Mouse (Mus musculus) hematopoietic stem cell, adult 5-6 weeks (primary cell): Measurements from ENCODE around the gene Hoxb8. TPM values are rescaled to one million over a fixed set of nuclear protein-coding genes. Genes with fewer than 3 reads are reported as not detected.
A peak's percentile ranks its signal among the peaks of the same experiment; 100 is the strongest.

ENCODE experiments used
- ATAC-seq, 2 experiments: fragments of 125-278 bp in 1 of 2; replicated peaks in 1 of 2; 2 replicates each; pipeline ENCODE4 v1.8.0; 2016 to 2017; ENCODE audit warnings: inconsistent platforms in 2 of 2, mild to moderate bottlenecking in 2 of 2, moderate number of reproducible peaks in 2 of 2, low read depth in 1 of 2, moderate TSS enrichment in 1 of 2; ENCODE audit not compliant: low FRiP score in 2 of 2, poor library complexity in 2 of 2, severe bottlenecking in 2 of 2, insufficient read depth in 1 of 2, low TSS enrichment in 1 of 2
- total RNA-seq: library from RNA; stranded (forward); fragments of 172-1452, 232-1000 nt; gene quantifications from 2 replicates; pipeline ENCODE4 v1.2.3, GENCODE M21; 2017

Gene Hoxb8
- total RNA-seq, 1 experiment from 2014 or later = not detected

DNA sequence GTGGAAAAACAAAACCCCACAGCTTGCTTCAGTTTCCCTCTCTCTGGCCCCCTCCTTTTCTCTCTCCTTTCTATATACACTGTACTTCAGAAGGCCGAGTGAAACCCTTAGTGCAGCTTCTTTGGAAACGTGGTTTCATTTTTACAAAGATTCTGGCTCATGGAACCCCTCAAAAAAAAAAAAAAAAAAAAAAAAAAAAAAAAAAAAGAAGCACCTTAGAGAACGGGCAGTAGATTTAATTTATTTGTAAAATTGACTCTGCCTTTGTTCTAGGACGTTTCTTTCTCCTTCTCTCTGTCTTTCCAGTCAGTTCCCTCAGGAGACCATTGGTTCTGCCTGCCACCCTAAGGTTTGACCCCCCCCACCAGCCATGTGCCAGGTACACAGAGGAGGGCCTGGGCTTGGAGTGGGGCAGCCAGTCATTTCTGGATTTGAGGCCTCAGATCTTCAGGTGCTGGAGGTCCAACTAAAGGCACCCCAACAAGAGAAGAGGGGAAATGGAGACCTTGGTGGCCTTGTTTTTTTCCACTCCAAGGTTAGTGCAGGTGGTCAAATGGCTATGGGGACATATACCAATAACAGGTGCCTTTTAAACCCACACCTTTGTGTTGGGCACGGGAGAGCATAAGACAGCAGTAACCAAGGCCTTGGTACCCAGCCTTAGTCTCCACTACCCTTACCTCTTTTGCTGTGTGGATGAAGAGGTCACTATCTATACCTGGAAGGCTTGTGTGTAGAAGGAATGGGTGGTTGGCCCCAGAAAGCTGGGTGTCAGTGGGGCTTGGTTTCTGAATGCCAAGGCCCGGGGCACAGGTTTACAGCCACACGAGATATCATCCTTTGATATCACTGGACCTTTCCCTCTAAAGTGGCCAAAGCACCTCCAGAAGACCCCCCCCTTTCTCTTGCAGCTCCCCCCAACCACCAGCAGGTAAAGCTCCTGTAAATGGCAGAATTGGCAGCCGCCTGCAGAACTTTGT lies 1.0 kb upstream of the Hoxb8 start:
- ATAC-seq = no peak

DNA sequence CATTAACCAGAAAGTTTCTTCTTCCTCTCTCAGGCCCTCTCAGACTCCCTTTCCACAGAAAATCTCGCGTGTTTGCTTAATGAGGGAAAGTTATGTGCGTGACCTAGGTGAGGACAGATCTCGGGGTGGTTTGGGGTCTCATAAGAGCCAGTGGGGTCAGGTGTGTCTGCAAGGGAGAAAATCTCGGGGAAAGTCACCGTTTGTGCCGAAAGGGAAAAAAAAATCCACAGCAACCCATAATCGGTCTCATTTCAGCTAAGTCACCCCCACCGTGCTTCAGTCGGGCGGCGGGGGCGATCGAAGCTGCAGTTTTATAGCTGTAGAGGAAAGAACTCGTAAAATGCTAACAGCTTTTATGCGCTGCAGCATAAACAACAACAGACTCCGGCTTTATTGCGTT lies 309 bp upstream of the Hoxb8 start:
- ATAC-seq = no peak

DNA sequence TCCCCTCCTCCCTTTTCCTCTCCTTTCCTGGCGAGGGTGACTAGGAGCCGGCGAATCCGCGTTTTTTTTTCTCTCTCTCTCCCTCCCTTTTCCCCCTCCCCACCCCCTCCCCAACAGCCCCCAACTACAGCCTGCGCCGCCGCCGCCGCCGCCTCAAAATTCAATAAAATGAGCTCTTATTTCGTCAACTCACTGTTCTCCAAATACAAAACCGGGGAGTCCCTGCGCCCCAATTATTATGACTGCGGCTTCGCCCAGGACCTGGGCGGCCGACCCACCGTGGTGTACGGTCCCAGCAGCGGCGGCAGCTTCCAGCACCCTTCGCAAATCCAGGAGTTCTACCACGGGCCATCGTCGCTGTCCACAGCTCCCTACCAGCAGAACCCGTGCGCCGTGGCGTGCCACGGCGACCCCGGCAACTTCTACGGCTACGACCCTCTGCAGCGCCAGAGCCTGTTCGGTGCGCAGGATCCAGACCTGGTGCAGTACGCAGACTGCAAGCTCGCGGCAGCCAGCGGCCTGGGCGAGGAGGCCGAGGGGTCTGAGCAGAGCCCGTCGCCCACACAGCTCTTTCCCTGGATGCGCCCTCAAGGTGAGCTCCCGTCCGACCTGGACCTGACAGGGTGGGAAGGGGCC lies 1.2 kb downstream of the Hoxb8 start:
- ATAC-seq = no peak

DNA sequence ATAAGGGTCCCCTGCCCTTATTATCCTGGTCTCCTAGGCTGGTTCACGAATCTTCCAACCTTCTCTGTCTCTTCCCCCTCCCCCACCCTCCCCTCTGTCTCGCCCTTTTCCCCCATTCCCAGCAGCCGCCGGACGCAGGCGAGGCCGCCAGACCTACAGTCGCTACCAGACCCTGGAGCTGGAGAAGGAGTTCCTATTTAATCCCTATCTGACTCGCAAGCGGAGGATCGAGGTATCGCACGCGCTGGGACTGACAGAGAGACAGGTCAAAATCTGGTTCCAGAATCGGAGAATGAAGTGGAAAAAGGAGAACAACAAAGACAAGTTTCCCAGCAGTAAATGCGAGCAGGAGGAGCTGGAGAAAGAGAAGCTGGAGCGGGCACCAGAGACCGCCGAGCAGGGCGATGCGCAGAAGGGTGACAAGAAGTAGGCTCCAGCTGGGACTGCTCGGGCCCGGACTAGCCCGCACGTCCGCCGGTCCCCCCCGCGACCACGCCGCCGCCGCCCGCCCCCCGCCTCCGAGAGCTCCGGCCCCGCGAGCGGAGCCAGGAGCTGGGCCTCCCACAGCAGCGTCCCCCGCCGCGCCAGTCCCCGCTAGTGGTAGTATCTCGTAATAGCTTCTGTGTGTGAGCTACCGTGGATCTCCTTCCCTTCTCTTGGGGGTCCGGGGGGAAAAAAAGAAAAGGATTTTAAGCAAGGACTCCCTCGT lies 2.5 kb downstream of the Hoxb8 start:
- ATAC-seq = peak; percentile 47 to 56; a peak in 2 of 4 replicates

DNA sequence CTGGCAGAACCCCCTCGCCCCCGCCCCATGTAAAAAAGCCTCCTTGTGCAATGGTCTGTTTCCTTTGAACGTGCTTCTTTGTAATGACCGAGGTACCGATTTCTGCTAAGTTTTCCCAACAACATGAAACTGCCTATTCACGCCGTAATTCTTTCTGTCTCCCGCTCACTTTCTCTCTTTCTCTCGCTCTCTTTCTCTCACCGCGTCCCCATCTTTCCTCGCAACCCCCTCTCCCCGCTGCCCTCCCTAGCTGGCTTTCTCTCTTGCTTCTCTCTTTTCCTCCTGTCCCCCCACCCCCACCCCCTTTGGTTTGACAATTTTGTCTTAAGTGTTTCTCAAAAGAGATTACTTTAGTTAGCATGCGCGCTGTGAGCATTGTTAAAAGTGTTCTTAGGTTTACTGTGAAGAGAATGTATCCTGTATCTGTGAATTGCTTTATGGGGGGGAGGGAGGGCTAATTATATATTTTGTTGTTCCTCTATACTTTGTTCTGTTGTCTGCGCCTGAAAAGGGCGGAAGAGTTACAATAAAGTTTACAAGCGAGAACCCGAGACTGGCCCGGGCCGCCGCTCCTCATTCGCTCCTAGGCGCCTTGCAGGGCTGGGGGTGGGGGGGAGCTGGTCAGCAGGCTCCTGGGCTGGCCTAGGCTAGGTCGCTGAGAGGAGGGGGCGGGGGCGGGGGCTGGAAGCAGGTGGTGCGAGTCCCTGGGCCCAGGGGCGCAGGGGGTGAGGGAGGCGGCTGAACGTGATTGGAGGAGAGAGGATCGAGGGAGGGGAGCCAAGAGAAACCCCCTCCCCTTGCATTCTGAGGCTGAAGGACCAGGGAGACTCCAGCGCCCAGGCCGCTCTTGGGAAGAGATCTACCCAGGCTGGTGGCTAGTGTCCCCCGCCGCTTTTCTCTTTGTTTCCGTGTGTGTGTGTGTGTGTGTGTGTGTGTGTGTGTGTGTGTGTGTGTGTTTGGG lies 3.3 kb downstream of the Hoxb8 start:
- no peak for ATAC-seq

DNA sequence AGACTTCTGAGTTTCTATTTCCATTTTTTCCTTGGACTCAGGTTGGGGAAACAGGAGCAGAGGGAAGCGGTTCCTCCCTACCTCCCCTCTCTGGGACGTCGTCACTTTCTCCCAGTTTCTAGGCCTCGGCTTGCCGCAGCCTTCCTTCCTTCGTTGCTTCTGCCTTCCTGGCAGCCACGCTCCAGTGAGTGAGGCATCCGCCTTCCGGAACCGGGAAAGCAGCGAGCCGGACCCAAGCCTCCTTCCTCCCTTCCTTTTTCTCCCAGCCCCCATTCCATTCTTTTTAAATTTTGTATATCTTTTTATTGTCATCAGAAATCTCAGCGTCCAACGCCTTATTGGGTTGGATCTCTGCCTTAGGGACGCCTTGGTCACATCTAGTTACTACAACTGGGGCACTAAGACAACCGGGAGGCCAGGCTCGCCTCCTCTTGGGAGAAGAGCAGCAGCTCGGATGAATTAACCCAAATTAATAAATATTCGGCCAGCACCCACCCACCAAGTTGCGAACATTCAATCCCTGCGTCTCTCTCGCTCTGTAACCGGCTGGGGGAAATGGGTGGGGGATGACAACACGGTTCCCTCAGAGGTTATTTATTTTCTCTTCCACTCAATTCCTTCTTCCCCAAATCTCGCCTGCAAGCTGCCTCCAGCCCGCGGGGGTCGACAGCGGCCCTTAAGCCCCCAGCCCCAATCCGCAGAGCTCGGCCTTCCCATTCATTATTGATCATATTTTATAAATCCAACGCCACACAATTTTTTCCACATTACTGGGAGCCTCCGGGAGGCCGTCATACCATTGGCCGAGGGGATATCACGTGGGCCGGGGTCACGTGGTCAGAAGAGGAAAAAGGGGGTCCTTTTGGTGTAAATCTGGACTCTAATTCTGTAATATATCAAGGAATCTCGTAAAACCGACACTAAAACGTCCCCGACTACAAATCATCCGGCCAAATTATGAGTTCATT lies 4.3 kb downstream of the Hoxb8 start, which contains the start of gene Hoxb7:
Hoxb7 (plus strand) TSS at position 853 of the 968 bp plus-strand sequence.
- ATAC-seq = no peak

DNA sequence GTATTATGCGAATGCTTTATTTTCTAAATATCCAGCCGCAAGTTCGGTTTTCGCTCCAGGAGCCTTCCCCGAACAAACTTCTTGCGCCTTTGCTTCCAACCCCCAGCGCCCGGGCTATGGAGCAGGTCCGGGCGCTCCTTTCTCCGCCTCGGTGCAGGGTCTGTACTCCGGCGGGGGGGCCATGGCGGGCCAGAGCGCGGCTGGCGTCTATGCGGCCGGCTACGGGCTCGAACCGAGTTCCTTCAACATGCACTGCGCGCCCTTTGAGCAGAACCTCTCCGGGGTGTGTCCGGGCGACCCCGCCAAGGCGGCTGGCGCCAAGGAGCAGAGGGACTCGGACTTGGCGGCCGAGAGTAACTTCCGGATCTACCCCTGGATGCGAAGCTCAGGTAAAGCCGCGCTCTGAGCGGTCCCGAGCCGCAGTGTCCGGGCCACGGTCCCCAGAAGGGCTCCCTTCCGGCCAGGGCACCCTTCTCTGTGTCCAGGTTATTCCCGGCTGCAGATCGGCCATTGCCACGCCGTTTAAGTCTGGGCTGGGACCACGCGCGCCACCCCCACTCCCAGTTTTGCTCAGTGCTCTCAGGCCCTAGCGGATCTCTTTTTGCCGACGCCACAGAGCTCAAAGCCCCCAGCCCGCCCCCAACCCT lies 5.2 kb downstream of the Hoxb8 start:
- no peak for ATAC-seq

DNA sequence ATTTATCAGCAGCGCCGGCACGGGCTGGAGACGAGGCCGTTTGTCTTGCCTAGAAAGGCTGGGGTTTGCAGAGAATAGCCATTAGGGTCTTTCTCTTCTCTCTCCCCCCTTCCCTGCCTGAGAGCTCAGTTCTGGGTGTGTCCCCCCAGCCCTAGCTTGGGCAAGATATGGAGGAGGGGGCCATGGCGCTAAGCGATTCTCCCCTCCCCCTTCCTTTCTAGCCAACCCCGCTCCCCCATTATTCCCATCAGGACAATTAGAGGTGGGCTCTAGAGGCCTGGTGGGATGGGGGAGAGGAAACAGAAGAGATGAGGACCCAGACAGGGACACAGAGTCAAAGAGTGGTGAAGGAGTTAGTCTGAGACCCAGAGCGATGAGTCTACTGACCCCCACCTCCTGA lies 5.7 kb downstream of the Hoxb8 start:
- no peak for ATAC-seq

DNA sequence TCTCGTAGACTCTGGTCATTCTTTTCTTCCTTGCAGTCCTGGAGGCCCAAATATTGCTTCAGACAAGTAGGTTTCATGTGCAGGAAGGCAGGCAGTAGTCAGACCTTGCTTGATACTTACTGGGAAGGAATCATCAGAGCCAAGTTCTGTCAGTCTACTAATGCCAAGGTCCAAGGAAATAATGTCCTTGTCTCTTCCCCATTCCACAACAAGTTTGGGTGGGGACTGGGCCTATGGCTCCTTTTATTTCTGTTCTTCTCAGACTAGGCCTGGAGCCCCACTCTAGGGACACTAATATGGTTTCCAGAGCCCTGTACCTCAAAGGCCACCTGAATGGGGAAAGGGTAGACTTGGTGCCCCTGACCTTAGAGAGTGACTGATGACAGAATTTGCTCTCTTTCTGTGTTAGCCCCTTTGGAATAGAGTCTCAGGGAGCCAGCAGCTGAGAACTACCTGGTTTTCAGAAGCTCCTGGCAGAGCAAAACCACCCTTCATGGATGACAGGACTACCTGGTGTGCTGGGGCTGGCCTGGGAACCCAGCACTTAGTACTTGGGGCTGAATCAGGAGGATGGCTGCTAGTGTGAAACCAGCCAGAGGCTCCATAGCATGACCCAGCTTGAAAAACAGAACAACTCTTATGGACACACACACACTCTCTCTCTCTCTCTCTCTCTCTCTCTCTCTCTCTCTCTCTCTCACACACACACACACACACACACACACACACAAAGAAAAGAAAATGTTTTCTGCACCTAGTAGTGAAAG lies 6.9 kb downstream of the Hoxb8 start:
- ATAC-seq = no peak

DNA sequence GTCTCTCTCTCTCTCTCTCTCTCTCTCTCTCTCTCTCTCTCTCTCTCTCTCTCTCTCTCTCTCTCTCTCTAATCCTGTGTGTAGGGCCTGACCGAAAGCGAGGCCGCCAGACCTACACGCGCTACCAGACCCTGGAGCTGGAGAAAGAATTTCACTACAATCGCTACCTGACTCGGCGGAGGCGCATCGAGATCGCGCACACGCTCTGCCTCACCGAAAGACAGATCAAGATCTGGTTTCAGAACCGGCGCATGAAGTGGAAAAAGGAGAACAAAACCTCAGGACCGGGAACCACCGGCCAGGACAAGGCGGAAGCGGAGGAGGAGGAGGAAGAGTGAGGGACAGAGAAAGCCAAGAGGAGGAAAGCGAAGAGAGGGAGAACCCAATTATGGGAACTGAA lies 7.6 kb downstream of the Hoxb8 start:
- ATAC-seq = no peak

DNA sequence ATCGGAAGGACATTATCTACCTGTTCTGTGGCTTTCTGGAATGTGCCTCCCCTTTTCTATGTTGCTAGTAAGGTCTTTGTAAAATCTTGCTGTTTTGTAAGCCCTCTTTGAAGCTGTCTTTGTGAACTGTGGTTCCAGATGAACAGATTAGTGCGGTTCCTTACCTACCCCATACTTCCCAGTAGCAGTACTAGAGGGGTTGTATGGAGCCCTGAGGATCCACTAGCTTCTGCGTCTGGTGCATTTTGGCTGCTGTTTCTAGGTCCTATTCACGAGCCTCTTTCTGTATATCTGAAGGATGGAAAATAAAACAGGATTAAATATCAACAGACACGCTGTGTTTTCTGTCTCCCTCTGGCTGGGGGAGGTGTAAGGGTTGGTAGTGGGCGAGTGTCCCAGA lies 8.1 kb downstream of the Hoxb8 start:
- no peak for ATAC-seq

DNA sequence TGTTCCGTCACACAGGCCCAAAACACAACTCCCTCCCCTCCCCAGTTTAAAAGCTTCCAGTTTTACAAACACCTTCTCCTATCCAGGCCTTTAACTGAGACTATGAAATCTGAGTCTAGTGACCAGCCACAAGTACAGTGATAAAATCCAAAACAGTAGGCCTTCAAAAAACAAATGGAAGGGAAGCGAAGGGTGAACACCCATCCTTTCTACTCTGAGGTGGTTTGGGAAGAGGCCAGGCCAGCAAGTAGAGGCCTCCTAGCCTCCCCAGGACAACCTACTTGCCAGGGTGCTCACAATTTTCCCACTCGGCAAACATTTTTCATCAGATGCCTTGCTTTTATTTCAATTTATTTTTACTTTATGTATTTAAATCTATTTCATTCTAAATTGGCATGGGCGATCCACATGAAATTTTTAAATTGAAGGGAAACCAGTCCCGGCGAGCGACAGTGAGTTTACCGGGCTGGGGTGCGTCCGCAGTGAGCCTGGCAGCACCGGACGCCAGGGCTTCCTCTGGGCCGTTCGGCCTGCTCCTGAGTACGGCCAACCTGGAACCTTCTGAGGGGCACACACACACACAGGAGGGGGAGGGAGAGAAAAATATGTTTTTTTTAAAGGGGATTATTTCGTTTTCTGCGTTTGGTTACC lies 9.1 kb downstream of the Hoxb8 start:
- no peak for ATAC-seq

DNA sequence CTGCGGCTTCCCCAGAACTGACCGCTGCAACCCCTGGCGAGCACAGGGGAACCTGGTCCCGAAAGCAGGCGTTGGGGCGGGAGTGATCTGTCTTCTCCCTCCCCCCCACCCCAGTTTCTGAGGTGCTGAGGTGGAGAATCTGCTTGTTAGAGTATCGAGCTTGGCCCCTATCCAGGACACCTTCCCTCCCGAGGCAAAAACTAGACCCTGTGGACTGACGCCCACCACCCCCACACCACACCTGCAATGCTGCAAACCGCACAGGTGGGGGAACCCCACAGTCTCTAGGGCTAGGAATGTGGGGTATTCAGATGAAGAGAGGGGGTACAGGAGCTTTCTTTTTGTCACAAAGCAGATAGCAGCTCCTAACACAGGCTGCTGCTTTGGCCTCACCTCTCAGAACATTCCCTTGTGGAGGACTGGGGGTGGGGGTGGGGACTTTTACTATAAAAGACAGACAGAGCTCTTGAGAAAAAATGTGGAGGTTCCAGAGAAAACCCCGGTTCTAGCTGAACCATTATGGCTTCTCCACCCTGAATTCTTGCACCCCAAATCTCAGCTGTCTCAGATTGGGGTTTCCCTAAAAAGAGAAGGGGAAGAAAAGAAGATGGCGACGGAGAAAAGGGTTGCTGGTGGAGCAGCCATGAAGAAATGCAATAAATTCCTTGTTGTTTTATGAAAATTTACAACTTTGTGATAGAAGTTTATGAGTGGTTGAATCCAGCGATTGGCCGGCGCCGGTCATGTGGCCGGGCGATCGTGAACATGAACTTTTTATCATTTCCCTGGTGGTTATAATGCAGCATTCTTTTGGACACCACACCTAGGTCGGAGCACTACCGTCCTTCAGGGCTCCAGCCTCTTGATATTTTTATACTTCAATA lies 10.2 kb downstream of the Hoxb8 start, which contains the start of gene Hoxb6:
Hoxb6 (plus strand) TSS at position 796 of the 884 bp plus-strand sequence.
- no peak for ATAC-seq
